Mouse (Mus musculus) lung, postnatal 25 days (tissue): ENCODE measurements around the gene Pcsk4.

Experiments
- DNase-seq: peaks from one replicate; pipeline ENCODE4 v3.0.0; 2022; ENCODE audit warnings: low spot score

The Pcsk4 gene

GRCm38 (mm10) chr10:80271870-80272585 is 57.3 kb downstream of the Pcsk4 start:
- no peak for DNase-seq
